Mouse (Mus musculus) myocyte (in vitro differentiated cells): ENCODE measurements around the gene Esam. TPM values are rescaled to one million over a fixed set of nuclear protein-coding genes. Genes with fewer than 3 reads are reported as not detected.

Experiments
- H3K27me3 ChIP-seq: one replicate; pipeline ENCODE4 v1.6.1; 2011; ENCODE audit not compliant: control insufficient read depth, insufficient read depth, insufficient read length
- H3K36me3 ChIP-seq: one replicate; pipeline ENCODE4 v1.6.1; 2011; ENCODE audit not compliant: control insufficient read depth, insufficient read depth
- H3K4me2 ChIP-seq: one replicate; pipeline ENCODE4 v1.6.1; 2011; ENCODE audit warnings: low read depth, control low read depth
- H3K4me3 ChIP-seq: one replicate; pipeline ENCODE4 v1.5.1; 2011; ENCODE audit warnings: mild to moderate bottlenecking, control low read depth, moderate library complexity
- H3K79me2 ChIP-seq: one replicate; pipeline ENCODE4 v1.6.1; 2011; ENCODE audit not compliant: control insufficient read depth, insufficient read depth
- H3ac ChIP-seq: one replicate; pipeline ENCODE4 v1.6.1; 2011; ENCODE audit not compliant: control insufficient read depth, insufficient read length
- CEBPB ChIP-seq: IDR thresholded peaks from 2 replicates; pipeline ENCODE4 v1.6.1; 2011; ENCODE audit warnings: mild to moderate bottlenecking, moderate library complexity; ENCODE audit not compliant: poor library complexity, insufficient read depth, severe bottlenecking
- E2F4 ChIP-seq: IDR thresholded peaks from one replicate; pipeline ENCODE4 v1.6.1; 2011; ENCODE audit warnings: mild to moderate bottlenecking, control low read depth, moderate library complexity; ENCODE audit not compliant: insufficient read depth
- MAX ChIP-seq: IDR thresholded peaks from one replicate; pipeline ENCODE4 v1.6.1; 2011; ENCODE audit warnings: low read depth, mild to moderate bottlenecking, control low read depth
- MYOD1 ChIP-seq, 3 experiments: IDR thresholded peaks; one replicate each; pipeline ENCODE4 v1.6.1; 2011; ENCODE audit warnings: control low read depth in 2 of 3, low read depth in 2 of 3, mild to moderate bottlenecking in 2 of 3, moderate library complexity in 1 of 3; ENCODE audit not compliant: insufficient read length in 2 of 3, control insufficient read depth in 1 of 3
- MYOG ChIP-seq, 3 experiments: IDR thresholded peaks; one replicate each; pipeline ENCODE4 v1.6.1; 2011; ENCODE audit warnings: control low read depth in 2 of 3, low read depth in 2 of 3, mild to moderate bottlenecking in 2 of 3; ENCODE audit not compliant: insufficient read length in 2 of 3, control insufficient read depth in 1 of 3, insufficient read depth in 1 of 3
- POLR2A ChIP-seq: IDR thresholded peaks from one replicate; pipeline ENCODE4 v1.6.1; 2011; ENCODE audit warnings: low read depth, mild to moderate bottlenecking, control low read depth, moderate library complexity; ENCODE audit not compliant: insufficient read length
- POLR2AphosphoS2 ChIP-seq: IDR thresholded peaks from one replicate; pipeline ENCODE4 v1.6.1; 2011; ENCODE audit warnings: low read depth, control low read depth; ENCODE audit not compliant: insufficient read length
- REST ChIP-seq: IDR thresholded peaks from one replicate; pipeline ENCODE4 v1.6.1; 2011; ENCODE audit warnings: mild to moderate bottlenecking, control low read depth, moderate library complexity; ENCODE audit not compliant: insufficient read depth, insufficient read length
- SRF ChIP-seq: IDR thresholded peaks from one replicate; pipeline ENCODE4 v1.6.1; 2011; ENCODE audit warnings: low read depth; ENCODE audit not compliant: control insufficient read depth, insufficient read length
- TCF12 ChIP-seq: IDR thresholded peaks from one replicate; pipeline ENCODE4 v1.6.1; 2011; ENCODE audit warnings: mild to moderate bottlenecking, control low read depth; ENCODE audit not compliant: poor library complexity, insufficient read depth, severe bottlenecking
- TCF3 ChIP-seq: IDR thresholded peaks from one replicate; pipeline ENCODE4 v1.6.1; 2011; ENCODE audit warnings: low read depth, control low read depth; ENCODE audit not compliant: insufficient read length
- USF1 ChIP-seq: IDR thresholded peaks from one replicate; pipeline ENCODE4 v1.6.1; 2011; ENCODE audit warnings: low read depth, mild to moderate bottlenecking, control low read depth, moderate library complexity
- polyA plus RNA-seq: library from polyadenylated mRNA; unstranded; fragments of >200 nt; fragmentation: generic; extraction: Trizol; gene quantifications from one replicate; pipeline ENCODE4 v1.2.1, GENCODE M21; 2012; ENCODE audit warnings: missing spikeins

The Esam gene
- polyA plus RNA-seq, 1 experiment = 0.04 TPM

- H3K36me3 ChIP-seq = peaks cover 16% of the 10 kb centered on the region
- no peak overlapping the region for H3K4me2 ChIP-seq
- TF ChIP-seq MAX (no peak), TCF3 (no peak), MYOD1 (IDR thresholded peaks at IDR 0.05; ENCODE audit: control insufficient read depth in 1 of 3, insufficient read length in 2 of 3, low read depth in 2 of 3) (no peak), CEBPB (no peak), TCF12 (no peak), POLR2A (no peak), REST (no peak), POLR2AphosphoS2 (no peak), USF1 (no peak)
- H3K27me3 ChIP-seq = no peaks in the 10 kb centered on the region
- no peak overlapping the region for H3ac ChIP-seq
- H3K4me3 ChIP-seq = no peak overlapping the region
- peaks cover 3% of the 10 kb centered on the region for H3K79me2 ChIP-seq
These were observed 7.9 kb upstream of the Esam start for GRCm38 (mm10) chr9:37519995-37520394.

- Histone ChIP-seq H3K4me3 (no peak overlapping the region), H3ac (no peak overlapping the region), H3K36me3 (peaks cover 6% of the 10 kb centered on the region), H3K4me2 (no peak overlapping the region), H3K79me2 (no peaks in the 10 kb centered on the region), H3K27me3 (no peaks in the 10 kb centered on the region)
- no peak for TF ChIP-seq SRF
- TF ChIP-seq TCF12 = no peak
- TF ChIP-seq CEBPB = no peak
- TF ChIP-seq POLR2A = no peak
- no peak for TF ChIP-seq REST
- no peak for TF ChIP-seq TCF3
- no peak for TF ChIP-seq USF1
- no peak for TF ChIP-seq POLR2AphosphoS2
These were observed 2.4 kb upstream of the Esam start for GRCm38 (mm10) chr9:37525461-37525860.

- Histone ChIP-seq H3K36me3 (peaks cover 6% of the 10 kb centered on the region), H3ac (no peak overlapping the region), H3K4me3 (no peak overlapping the region), H3K27me3 (no peaks in the 10 kb centered on the region), H3K4me2 (no peak overlapping the region), H3K79me2 (no peaks in the 10 kb centered on the region)
- TF ChIP-seq TCF3 (no peak), REST (no peak), TCF12 (no peak), MYOG (IDR thresholded peaks at IDR 0.05; ENCODE audit: control insufficient read depth in 1 of 3, insufficient read depth in 1 of 3, insufficient read length in 2 of 3, low read depth in 2 of 3) (no peak)
These were observed 1.2 kb upstream of the Esam start for GRCm38 (mm10) chr9:37526443-37527395.

- Histone ChIP-seq H3K79me2 (no peaks in the 10 kb centered on the region), H3K27me3 (no peaks in the 10 kb centered on the region), H3K4me3 (no peak overlapping the region), H3K4me2 (no peak overlapping the region), H3ac (no peak overlapping the region), H3K36me3 (no peaks in the 10 kb centered on the region)
- TF ChIP-seq TCF12 = no peak
- no peak for TF ChIP-seq E2F4
- no peak for TF ChIP-seq REST
- no peak for TF ChIP-seq USF1
- TF ChIP-seq SRF = no peak
- TF ChIP-seq TCF3 = no peak
- TF ChIP-seq POLR2A = no peak
- no peak for TF ChIP-seq MAX
- no peak for TF ChIP-seq POLR2AphosphoS2
- TF ChIP-seq MYOD1 (IDR thresholded peaks at IDR 0.05; ENCODE audit: control insufficient read depth in 1 of 3, insufficient read length in 2 of 3, low read depth in 2 of 3) = no peak
- no peak for TF ChIP-seq CEBPB
- TF ChIP-seq MYOG (IDR thresholded peaks at IDR 0.05; ENCODE audit: control insufficient read depth in 1 of 3, insufficient read depth in 1 of 3, insufficient read length in 2 of 3, low read depth in 2 of 3) = no peak
These were observed 520 bp downstream of the Esam start for GRCm38 (mm10) chr9:37528225-37528970.
